In the genomic region with DNA sequence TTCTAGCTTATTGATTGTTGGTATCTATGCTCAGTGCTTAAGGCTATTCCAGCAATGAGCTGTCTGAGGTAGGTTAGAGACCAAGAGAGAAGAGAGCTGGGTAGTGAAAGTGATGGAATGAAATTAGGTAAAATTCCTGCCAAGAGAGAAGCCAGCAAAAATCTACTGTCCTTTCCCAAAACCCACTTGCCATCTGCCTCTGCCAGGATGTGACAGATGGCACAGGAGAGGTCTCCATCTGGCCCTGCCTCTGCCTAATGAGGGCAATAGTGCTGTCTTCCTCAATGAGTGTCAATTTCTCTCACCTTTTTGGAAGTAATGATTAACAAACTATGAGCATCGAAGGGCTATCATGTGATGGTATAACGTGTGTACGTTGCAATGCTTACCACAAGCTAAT, we compare ENCODE assay signal across 11 mouse cellular contexts. TPM values are rescaled to one million over a fixed set of nuclear protein-coding genes. Genes with fewer than 3 reads are reported as not detected.
DNase-seq lines count a peak whose midpoint lies in the region; ATAC-seq and TF ChIP-seq lines count a peak whose summit lies in the region.
"Had no signal": no experiment of that assay in that cellular context is flagged by ENCODE, and none has a peak within 500 bp of the region (broad histone marks: within the 10 kb centered on the region; RNA-seq: fewer than 3 reads in every experiment).

No protein-coding gene starts in this region.

- no peak for TF ChIP-seq CTCF in forebrain, postnatal 0 days (IDR thresholded peaks at IDR 0.05; ENCODE audit: low read depth)

- intact Hi-C loops in heart, postnatal 36 days (cut with DNase I) = no loop called here

- H3K27ac ChIP-seq in forebrain, embryonic 14.5 days (ENCODE audit: low read depth, low read length) = no peak overlapping the region
- no peak overlapping the region for H3K27ac ChIP-seq in forebrain, postnatal 0 days (ENCODE audit: low read depth, low read length)
- H3K27ac ChIP-seq: kidney, embryonic 15.5 days had no signal

- WGBS in forebrain, embryonic 14.5 days = 48% methylated on average over 3 of the region's 3 CpGs
- 56% methylated on average over 3 of the region's 3 CpGs for WGBS in forebrain, postnatal 0 days

- H3K4me1 ChIP-seq in forebrain, embryonic 14.5 days (ENCODE audit: control insufficient read depth, insufficient read depth, low read length) = peaks cover 3% of the 10 kb centered on the region; the same call in 1 of the 2 replicates
- H3K4me1 ChIP-seq in forebrain, postnatal 0 days (ENCODE audit: insufficient read depth) = no peaks in the 10 kb centered on the region
- H3K4me1 ChIP-seq: kidney, embryonic 15.5 days had no signal

- no peaks in the 10 kb centered on the region for H3K9me3 ChIP-seq in forebrain, embryonic 14.5 days (replicated peaks; ENCODE audit: control insufficient read depth, low read length)
- no peaks in the 10 kb centered on the region for H3K9me3 ChIP-seq in forebrain, postnatal 0 days (ENCODE audit: low read length)
- H3K9me3 ChIP-seq: kidney, embryonic 15.5 days had no signal

- no peaks in the 10 kb centered on the region for H3K36me3 ChIP-seq in forebrain, embryonic 14.5 days (ENCODE audit: control insufficient read depth, insufficient read depth, low read length)
- no peaks in the 10 kb centered on the region for H3K36me3 ChIP-seq in forebrain, postnatal 0 days (ENCODE audit: insufficient read depth)
- H3K36me3 ChIP-seq: kidney, embryonic 15.5 days had no signal

- H3K9ac ChIP-seq in forebrain, embryonic 14.5 days (ENCODE audit: low read length) = no peak overlapping the region
- no peak overlapping the region for H3K9ac ChIP-seq in forebrain, postnatal 0 days
- H3K9ac ChIP-seq: kidney, embryonic 15.5 days had no signal

- H3K4me3 ChIP-seq in forebrain, embryonic 14.5 days (ENCODE audit: low read depth, low read length) = no peak overlapping the region
- no peak overlapping the region for H3K4me3 ChIP-seq in forebrain, postnatal 0 days (ENCODE audit: low read depth, low read length)
- H3K4me3 ChIP-seq: kidney, embryonic 15.5 days had no signal

- no peaks in the 10 kb centered on the region for H3K27me3 ChIP-seq in forebrain, embryonic 14.5 days (replicated peaks; ENCODE audit: control insufficient read depth, insufficient read depth, low read length)
- no peaks in the 10 kb centered on the region for H3K27me3 ChIP-seq in forebrain, postnatal 0 days (ENCODE audit: insufficient read depth, low read length)
- H3K27me3 ChIP-seq: kidney, embryonic 15.5 days; Patski had no signal

- ATAC-seq in forebrain, embryonic 14.5 days = peak; percentile 48; the same call in 1 of the 2 replicates
- no peak for ATAC-seq in forebrain, postnatal 0 days
- ATAC-seq: Patski had no signal

- peak; percentile 46 for DNase-seq in forebrain, embryonic 14.5 days (ENCODE audit: low spot score)
- DNase-seq in forebrain, postnatal 0 days = no peak
- peak; percentile 5 for DNase-seq in right cerebral cortex, adult 18-20 months
- no peak for DNase-seq in right cerebral cortex, postnatal 4 days
- peak; percentile 84 to 91 for DNase-seq in layer of hippocampus, adult 18-20 months (ENCODE audit: low spot score in 2 of 2)
- peak; percentile 40 for DNase-seq in retina, postnatal 1 day
- no peak for DNase-seq in spleen, adult 12 weeks (ENCODE audit: low spot score)
- DNase-seq in heart, postnatal 36 days = no peak

- H3K4me2 ChIP-seq in forebrain, embryonic 14.5 days (ENCODE audit: low read length) = no peak overlapping the region
- no peak overlapping the region for H3K4me2 ChIP-seq in forebrain, postnatal 0 days (ENCODE audit: low read depth)
- H3K4me2 ChIP-seq: kidney, embryonic 15.5 days had no signal

RNA-seq across cellular contexts. Expression of a gene that starts 29.6 kb away (rescaled TPM):
- 2.7 and 2.8 TPM in 2 replicates for polyA plus RNA-seq in forebrain, embryonic 14.5 days (2014; fragmentation: Nextera tagmentation; extraction: Ambion mirVana)
- total RNA-seq in forebrain, postnatal 0 days (2014; rRNA removed) = 0.46 and 1.1 TPM in 2 replicates
- polyA plus RNA-seq in forebrain, postnatal 0 days (2015; fragmentation: Nextera tagmentation; extraction: Ambion mirVana) = 0.80 and 1.4 TPM in 2 replicates
- total RNA-seq in layer of hippocampus, adult 18-20 months (2021) = under 1 TPM; 0.84 to 0.86 TPM
- under 1 TPM in 1 of 2 experiments, not detected in 1; 0.68 TPM for total RNA-seq in heart, postnatal 36 days (2021)
- polyA plus RNA-seq: liver, adult 2 months had no signal

RNA-seq across cellular contexts. Expression of a gene that starts 29.6 kb away (rescaled TPM):
- polyA plus RNA-seq in forebrain, embryonic 14.5 days (2014; fragmentation: Nextera tagmentation; extraction: Ambion mirVana) = 195 and 209 TPM in 2 replicates
- 284 and 305 TPM in 2 replicates for total RNA-seq in forebrain, postnatal 0 days (2014; rRNA removed)
- polyA plus RNA-seq in forebrain, postnatal 0 days (2015; fragmentation: Nextera tagmentation; extraction: Ambion mirVana) = 113 and 133 TPM in 2 replicates
- 100 to 1,000 TPM; 248 to 262 TPM for total RNA-seq in layer of hippocampus, adult 18-20 months (2021)
- 100 to 1,000 TPM; 167 to 188 TPM for total RNA-seq in heart, postnatal 36 days (2021)

RNA-seq across cellular contexts. Expression of a gene that starts 31.2 kb away (rescaled TPM):
- 140 and 156 TPM in 2 replicates for polyA plus RNA-seq in forebrain, embryonic 14.5 days (2014; fragmentation: Nextera tagmentation; extraction: Ambion mirVana)
- 73.4 and 82.9 TPM in 2 replicates for total RNA-seq in forebrain, postnatal 0 days (2014; rRNA removed)
- polyA plus RNA-seq in forebrain, postnatal 0 days (2015; fragmentation: Nextera tagmentation; extraction: Ambion mirVana) = 47.7 and 49.7 TPM in 2 replicates
- total RNA-seq in layer of hippocampus, adult 18-20 months (2021) = 10 to 100 TPM; 51.6 to 56.3 TPM
- 10 to 100 TPM; 19.2 to 20.8 TPM for total RNA-seq in heart, postnatal 36 days (2021)

Comparison
In these comparisons a context has a peak if more than half of its experiments do, and no peak if none do; other contexts are left out.
1. DNase-seq: peak in forebrain, embryonic 14.5 days (single experiment), right cerebral cortex, adult 18-20 months (single experiment), layer of hippocampus, adult 18-20 months (2 of 2) and retina, postnatal 1 day (single experiment); none in forebrain, postnatal 0 days (single experiment), right cerebral cortex, postnatal 4 days (single experiment), spleen, adult 12 weeks (single experiment) and heart, postnatal 36 days (0 of 2).